Mouse (Mus musculus): ENCODE data around the gene Nckap1. TPM values are rescaled to one million over a fixed set of nuclear protein-coding genes. Genes with fewer than 3 reads are reported as not detected.

Nckap1 gene
- polyA plus RNA-seq, 1 experiment from 2014 or later, result 82.0 TPM

GRCm38 (mm10) chr2:80484951-80485350 lies 96.2 kb downstream of the Nckap1 start:
- Histone ChIP-seq H3K4me3 (replicated peaks) (no peak overlapping the region), H3K9me3 (no peaks in the 10 kb centered on the region), H3K36me3 (no peaks in the 10 kb centered on the region), H3K9ac (replicated peaks) (no peak overlapping the region), H3K4me1 (replicated peaks) (no peaks in the 10 kb centered on the region), H3K4me2 (no peak overlapping the region), H3K27ac (no peak overlapping the region), H3K27me3 (no peaks in the 10 kb centered on the region)
- ATAC-seq (ENCODE audit: insufficient number of reproducible peaks, insufficient read depth, low FRiP score, low TSS enrichment, low read depth), result no peak
- 93% methylated on average over 5 of the region's 5 CpGs for WGBS

GRCm38 (mm10) chr2:80475831-80476230 lies 105.3 kb downstream of the Nckap1 start:
- no peak overlapping the region for H3K4me2 ChIP-seq
- H3K9ac ChIP-seq (replicated peaks), result no peak overlapping the region
- no peaks in the 10 kb centered on the region for H3K36me3 ChIP-seq
- WGBS, result 38% methylated on average over 1 of the region's 1 CpGs
- no peaks in the 10 kb centered on the region for H3K27me3 ChIP-seq
- H3K27ac ChIP-seq, result no peak overlapping the region
- no peaks in the 10 kb centered on the region for H3K9me3 ChIP-seq
- no peaks in the 10 kb centered on the region for H3K4me1 ChIP-seq (replicated peaks)
- H3K4me3 ChIP-seq (replicated peaks), result no peak overlapping the region
- ATAC-seq (ENCODE audit: insufficient number of reproducible peaks, insufficient read depth, low FRiP score, low TSS enrichment, low read depth), result no peak

GRCm38 (mm10) chr2:80474247-80474796 lies 106.9 kb downstream of the Nckap1 start:
- no peaks in the 10 kb centered on the region for H3K36me3 ChIP-seq
- no peaks in the 10 kb centered on the region for H3K9me3 ChIP-seq
- no peak overlapping the region for H3K27ac ChIP-seq
- no peak overlapping the region for H3K4me2 ChIP-seq
- H3K27me3 ChIP-seq, result no peaks in the 10 kb centered on the region
- no peak overlapping the region for H3K9ac ChIP-seq (replicated peaks)
- no peak for ATAC-seq (ENCODE audit: insufficient number of reproducible peaks, insufficient read depth, low FRiP score, low TSS enrichment, low read depth)
- no peaks in the 10 kb centered on the region for H3K4me1 ChIP-seq (replicated peaks)
- WGBS, result 82% methylated on average over 5 of the region's 5 CpGs
- H3K4me3 ChIP-seq (replicated peaks), result no peak overlapping the region

- H3K9ac ChIP-seq (replicated peaks), result no peak overlapping the region
- 75% methylated on average over 16 of the region's 16 CpGs for WGBS
- peaks cover 6% of the 10 kb centered on the region; the same call in 1 of the 2 replicates for H3K4me1 ChIP-seq (replicated peaks)
- no peak for ATAC-seq (ENCODE audit: insufficient number of reproducible peaks, insufficient read depth, low FRiP score, low TSS enrichment, low read depth)
- no peaks in the 10 kb centered on the region for H3K36me3 ChIP-seq
- H3K27ac ChIP-seq, result no peak overlapping the region
- H3K4me3 ChIP-seq (replicated peaks), result no peak overlapping the region
- H3K4me2 ChIP-seq, result no peak overlapping the region
- no peaks in the 10 kb centered on the region for H3K9me3 ChIP-seq
- H3K27me3 ChIP-seq, result no peaks in the 10 kb centered on the region
Measured at GRCm38 (mm10) chr2:80465991-80466821, 115.0 kb downstream of the Nckap1 start.

GRCm38 (mm10) chr2:80461827-80462226 lies 119.4 kb downstream of the Nckap1 start:
- 81% methylated on average over 8 of the region's 8 CpGs for WGBS
- Histone ChIP-seq H3K9me3 (no peaks in the 10 kb centered on the region), H3K4me3 (replicated peaks) (no peak overlapping the region), H3K36me3 (no peaks in the 10 kb centered on the region), H3K4me2 (no peak overlapping the region), H3K9ac (replicated peaks) (no peak overlapping the region), H3K4me1 (replicated peaks) (peaks cover 2% of the 10 kb centered on the region; the same call in 1 of the 2 replicates), H3K27ac (no peak overlapping the region), H3K27me3 (no peaks in the 10 kb centered on the region)
- no peak for ATAC-seq (ENCODE audit: insufficient number of reproducible peaks, insufficient read depth, low FRiP score, low TSS enrichment, low read depth)

MicroRNAs encoded within 50 kb of the gene (microRNA counts, 519-probe panel; counts per million panel counts)
- microRNA mmu-miR-684, result not detected

Small RNA genes within 50 kb of the gene (microRNA-seq; reads per million reads assigned to microRNA genes)
- gene Mir684-1, result not detected

Other genes starting within 250 kb of the Nckap1 start
- 54.7 and 56.2 TPM in 2 replicates for gene Frzb, start 133.8 kb downstream of the Nckap1 start, polyA plus RNA-seq (2016; fragmentation: Nextera tagmentation; extraction: Ambion mirVana)
- 15.6 and 17.5 TPM in 2 replicates for gene Dusp19, start 35.7 kb upstream of the Nckap1 start, polyA plus RNA-seq (2016; fragmentation: Nextera tagmentation; extraction: Ambion mirVana)
- gene Nup35, start 35.9 kb upstream of the Nckap1 start, polyA plus RNA-seq (2016; fragmentation: Nextera tagmentation; extraction: Ambion mirVana), result 53.9 and 55.0 TPM in 2 replicates